Mouse (Mus musculus): Measurements from ENCODE around the gene Gpr171. TPM values are rescaled to one million over a fixed set of nuclear protein-coding genes. Genes with fewer than 3 reads are reported as not detected.
"Not testable (repeated sequence)": the region's sequence is repeated elsewhere in the genome, so short reads cannot be mapped to it uniquely, and the experiment has no call there.

The Gpr171 gene
- polyA plus RNA-seq, 1 experiment from 2014 or later, result 1.4 TPM

GRCm38 (mm10) chr3:59078585-59078984 lies 23.0 kb downstream of the Gpr171 start:
- 84% methylated on average over 11 of the region's 11 CpGs for WGBS
- Histone ChIP-seq H3K9ac (ENCODE audit: low read depth, low read length) (no peak overlapping the region), H3K9me3 (ENCODE audit: control insufficient read depth, low read length) (no peaks in the 10 kb centered on the region), H3K4me2 (replicated peaks; ENCODE audit: low read depth, low read length) (no peak overlapping the region), H3K4me3 (ENCODE audit: low read depth, low read length) (no peak overlapping the region), H3K27me3 (ENCODE audit: control insufficient read depth, insufficient read depth, low read length) (no peaks in the 10 kb centered on the region), H3K36me3 (ENCODE audit: control insufficient read depth, insufficient read depth, low read length) (no peaks in the 10 kb centered on the region), H3K27ac (ENCODE audit: low read depth, low read length) (no peak overlapping the region), H3K4me1 (replicated peaks; ENCODE audit: control insufficient read depth, insufficient read depth, low read length) (no peaks in the 10 kb centered on the region)
- no peak for DNase-seq (ENCODE audit: low spot score)
- ATAC-seq (ENCODE audit: low FRiP score), result no peak

DNA sequence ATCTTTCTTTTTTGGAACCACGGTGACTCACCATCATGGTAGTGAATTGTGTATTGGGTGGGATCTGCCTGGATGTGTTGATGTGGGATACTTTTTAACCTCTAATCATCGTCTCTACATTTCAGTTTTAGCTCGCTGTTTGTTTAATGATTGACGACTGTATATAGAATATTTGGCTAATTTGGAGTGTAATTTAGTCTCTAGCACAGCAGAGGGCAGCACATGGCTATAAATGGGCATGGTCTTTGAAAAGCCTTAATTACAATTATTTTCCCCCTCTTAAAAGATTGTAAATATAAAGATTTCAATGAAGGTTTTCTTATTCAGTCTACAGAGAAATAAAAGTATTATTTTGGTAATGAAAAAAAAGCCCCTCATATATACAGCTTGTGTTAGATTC lies 24.3 kb downstream of the Gpr171 start:
- Histone ChIP-seq H3K36me3 (ENCODE audit: control insufficient read depth, insufficient read depth, low read length) (no peaks in the 10 kb centered on the region), H3K4me3 (ENCODE audit: low read depth, low read length) (no peak overlapping the region), H3K4me1 (replicated peaks; ENCODE audit: control insufficient read depth, insufficient read depth, low read length) (no peaks in the 10 kb centered on the region), H3K9me3 (ENCODE audit: control insufficient read depth, low read length) (no peaks in the 10 kb centered on the region), H3K4me2 (replicated peaks; ENCODE audit: low read depth, low read length) (no peak overlapping the region), H3K9ac (ENCODE audit: low read depth, low read length) (no peak overlapping the region), H3K27me3 (ENCODE audit: control insufficient read depth, insufficient read depth, low read length) (no peaks in the 10 kb centered on the region), H3K27ac (ENCODE audit: low read depth, low read length) (no peak overlapping the region)
- ATAC-seq (ENCODE audit: low FRiP score) (no peak), DNase-seq (ENCODE audit: low spot score) (peak; percentile 15)
- 66% methylated on average over 4 of the region's 4 CpGs for WGBS

DNA sequence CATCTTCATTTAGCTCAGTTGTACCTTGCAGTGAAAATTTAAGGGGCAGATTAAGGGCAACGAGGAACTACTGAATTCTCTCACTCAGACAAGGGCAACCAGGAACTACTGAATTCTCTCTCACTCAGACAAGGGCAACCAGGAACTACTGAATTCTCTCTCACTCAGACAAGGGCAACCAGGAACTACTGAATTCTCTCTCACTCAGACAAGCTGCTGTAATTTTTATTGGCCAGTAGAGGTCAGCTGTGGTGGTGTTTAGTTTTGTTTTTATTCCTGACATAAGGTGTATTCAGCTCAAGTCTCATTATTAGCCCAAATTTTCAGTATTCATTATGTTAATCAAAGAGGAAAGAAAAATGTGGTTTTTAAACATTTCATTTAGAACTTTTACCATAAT lies 32.5 kb downstream of the Gpr171 start:
- not testable (repeated sequence) for H3K27me3 ChIP-seq (ENCODE audit: control insufficient read depth, insufficient read depth, low read length); H3K9me3 ChIP-seq (ENCODE audit: control insufficient read depth, low read length); H3K4me2 ChIP-seq (replicated peaks; ENCODE audit: low read depth, low read length); H3K27ac ChIP-seq (ENCODE audit: low read depth, low read length); ATAC-seq (ENCODE audit: low FRiP score); H3K4me3 ChIP-seq (ENCODE audit: low read depth, low read length); H3K4me1 ChIP-seq (replicated peaks; ENCODE audit: control insufficient read depth, insufficient read depth, low read length); H3K9ac ChIP-seq (ENCODE audit: low read depth, low read length); H3K36me3 ChIP-seq (ENCODE audit: control insufficient read depth, insufficient read depth, low read length); DNase-seq (ENCODE audit: low spot score)
- 79% methylated on average over 1 of the region's 1 CpGs for WGBS

DNA sequence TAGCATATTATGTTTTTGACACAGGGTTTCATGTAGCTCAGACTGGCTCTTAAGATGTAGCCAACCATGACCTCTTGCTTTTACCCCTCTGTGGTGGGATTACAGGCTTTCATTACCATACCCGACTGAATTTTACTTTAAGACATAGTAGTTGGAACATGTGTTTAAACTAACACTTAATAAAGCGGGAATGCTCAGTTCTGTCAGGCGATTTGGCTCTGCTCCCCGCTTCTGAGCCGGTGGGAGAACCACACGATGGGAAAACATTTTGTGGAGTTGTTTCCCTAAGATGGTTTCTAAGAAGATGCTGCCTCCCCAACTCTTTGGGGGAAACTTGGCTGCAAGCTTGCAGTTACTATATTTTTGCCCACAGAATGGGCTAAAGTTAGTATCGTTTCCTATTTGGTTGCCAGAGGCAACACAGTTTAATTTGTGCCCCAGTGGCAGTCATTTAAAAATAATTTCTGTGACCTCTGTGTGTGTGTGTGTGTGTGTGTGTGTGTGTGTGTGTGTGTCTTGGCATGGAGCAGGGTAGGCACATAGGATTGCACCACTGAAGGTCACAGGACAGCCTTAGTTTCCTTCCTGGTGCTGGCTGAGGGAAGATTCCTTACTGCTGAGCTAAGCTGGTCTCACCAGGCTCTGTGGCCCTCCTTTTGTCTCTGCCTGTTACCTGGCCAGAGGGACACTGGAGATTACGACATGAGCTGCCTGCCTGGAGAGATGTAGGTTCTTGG lies 34.9 kb downstream of the Gpr171 start:
- Histone ChIP-seq H3K4me2 (replicated peaks; ENCODE audit: low read depth, low read length) (no peak overlapping the region), H3K36me3 (ENCODE audit: control insufficient read depth, insufficient read depth, low read length) (no peaks in the 10 kb centered on the region), H3K27ac (ENCODE audit: low read depth, low read length) (no peak overlapping the region), H3K9me3 (ENCODE audit: control insufficient read depth, low read length) (no peaks in the 10 kb centered on the region), H3K4me3 (ENCODE audit: low read depth, low read length) (no peak overlapping the region), H3K27me3 (ENCODE audit: control insufficient read depth, insufficient read depth, low read length) (no peaks in the 10 kb centered on the region), H3K4me1 (replicated peaks; ENCODE audit: control insufficient read depth, insufficient read depth, low read length) (no peaks in the 10 kb centered on the region), H3K9ac (ENCODE audit: low read depth, low read length) (no peak overlapping the region)
- WGBS, result 83% methylated on average over 8 of the region's 8 CpGs
- ATAC-seq (ENCODE audit: low FRiP score), result no peak
- no peak for DNase-seq (ENCODE audit: low spot score)

GRCm38 (mm10) chr3:59065937-59066336 lies 35.7 kb downstream of the Gpr171 start:
- no peak overlapping the region for H3K27ac ChIP-seq (ENCODE audit: low read depth, low read length)
- 87% methylated on average over 3 of the region's 3 CpGs for WGBS
- no peaks in the 10 kb centered on the region for H3K9me3 ChIP-seq (ENCODE audit: control insufficient read depth, low read length)
- no peaks in the 10 kb centered on the region for H3K27me3 ChIP-seq (ENCODE audit: control insufficient read depth, insufficient read depth, low read length)
- DNase-seq (ENCODE audit: low spot score) (no peak), ATAC-seq (ENCODE audit: low FRiP score) (no peak)
- no peak overlapping the region for H3K4me3 ChIP-seq (ENCODE audit: low read depth, low read length)
- no peak overlapping the region for H3K9ac ChIP-seq (ENCODE audit: low read depth, low read length)
- H3K36me3 ChIP-seq (ENCODE audit: control insufficient read depth, insufficient read depth, low read length), result no peaks in the 10 kb centered on the region
- H3K4me2 ChIP-seq (replicated peaks; ENCODE audit: low read depth, low read length), result no peak overlapping the region
- H3K4me1 ChIP-seq (replicated peaks; ENCODE audit: control insufficient read depth, insufficient read depth, low read length), result no peaks in the 10 kb centered on the region

- no peak for ATAC-seq (ENCODE audit: low FRiP score)
- no peak for DNase-seq (ENCODE audit: low spot score)
- 91% methylated on average over 4 of the region's 4 CpGs for WGBS
- Histone ChIP-seq H3K4me3 (ENCODE audit: low read depth, low read length) (no peak overlapping the region), H3K4me2 (replicated peaks; ENCODE audit: low read depth, low read length) (no peak overlapping the region), H3K27me3 (ENCODE audit: control insufficient read depth, insufficient read depth, low read length) (no peaks in the 10 kb centered on the region), H3K9ac (ENCODE audit: low read depth, low read length) (no peak overlapping the region), H3K9me3 (ENCODE audit: control insufficient read depth, low read length) (no peaks in the 10 kb centered on the region), H3K27ac (ENCODE audit: low read depth, low read length) (no peak overlapping the region), H3K4me1 (replicated peaks; ENCODE audit: control insufficient read depth, insufficient read depth, low read length) (no peaks in the 10 kb centered on the region), H3K36me3 (ENCODE audit: control insufficient read depth, insufficient read depth, low read length) (no peaks in the 10 kb centered on the region)
Measured at GRCm38 (mm10) chr3:59063431-59063830, 38.2 kb downstream of the Gpr171 start.

GRCm38 (mm10) chr3:59062141-59062540 lies 39.5 kb downstream of the Gpr171 start:
- Histone ChIP-seq H3K27ac (ENCODE audit: low read depth, low read length) (no peak overlapping the region), H3K4me3 (ENCODE audit: low read depth, low read length) (no peak overlapping the region), H3K9ac (ENCODE audit: low read depth, low read length) (no peak overlapping the region), H3K36me3 (ENCODE audit: control insufficient read depth, insufficient read depth, low read length) (no peaks in the 10 kb centered on the region), H3K9me3 (ENCODE audit: control insufficient read depth, low read length) (no peaks in the 10 kb centered on the region), H3K4me2 (replicated peaks; ENCODE audit: low read depth, low read length) (no peak overlapping the region), H3K27me3 (ENCODE audit: control insufficient read depth, insufficient read depth, low read length) (no peaks in the 10 kb centered on the region), H3K4me1 (replicated peaks; ENCODE audit: control insufficient read depth, insufficient read depth, low read length) (no peaks in the 10 kb centered on the region)
- no peak for DNase-seq (ENCODE audit: low spot score)
- no peak for ATAC-seq (ENCODE audit: low FRiP score)
- 74% methylated on average over 5 of the region's 5 CpGs for WGBS

DNA sequence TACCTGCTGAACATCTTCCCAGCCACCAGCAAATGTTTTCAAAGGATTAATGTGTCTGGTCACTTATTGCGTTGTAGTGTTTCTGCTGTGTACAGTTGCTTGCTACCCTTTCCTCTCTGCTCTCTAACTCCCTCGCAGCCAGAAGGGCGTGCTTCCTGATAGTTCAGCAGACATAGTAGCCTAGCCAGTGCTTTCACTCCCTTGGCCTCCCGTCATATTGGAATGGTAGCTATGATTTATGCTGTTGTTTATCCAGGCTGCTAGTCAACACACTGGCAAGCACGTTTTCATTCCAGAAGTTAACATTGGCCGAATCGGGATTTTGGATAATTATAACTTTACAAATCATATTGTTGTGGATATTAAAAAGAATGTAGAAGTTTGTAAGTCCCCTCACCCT lies 41.5 kb downstream of the Gpr171 start:
- Histone ChIP-seq H3K27me3 (ENCODE audit: control insufficient read depth, insufficient read depth, low read length) (no peaks in the 10 kb centered on the region), H3K4me1 (replicated peaks; ENCODE audit: control insufficient read depth, insufficient read depth, low read length) (no peaks in the 10 kb centered on the region), H3K36me3 (ENCODE audit: control insufficient read depth, insufficient read depth, low read length) (no peaks in the 10 kb centered on the region), H3K4me2 (replicated peaks; ENCODE audit: low read depth, low read length) (no peak overlapping the region), H3K4me3 (ENCODE audit: low read depth, low read length) (no peak overlapping the region), H3K9ac (ENCODE audit: low read depth, low read length) (no peak overlapping the region), H3K27ac (ENCODE audit: low read depth, low read length) (no peak overlapping the region), H3K9me3 (ENCODE audit: control insufficient read depth, low read length) (no peaks in the 10 kb centered on the region)
- ATAC-seq (ENCODE audit: low FRiP score) (no peak), DNase-seq (ENCODE audit: low spot score) (no peak)
- 92% methylated on average over 7 of the region's 7 CpGs for WGBS

- Histone ChIP-seq H3K4me2 (replicated peaks; ENCODE audit: low read depth, low read length) (peak overlapping the region; percentile 25), H3K27ac (ENCODE audit: low read depth, low read length) (no peak overlapping the region), H3K9ac (ENCODE audit: low read depth, low read length) (no peak overlapping the region), H3K36me3 (ENCODE audit: control insufficient read depth, insufficient read depth, low read length) (no peaks in the 10 kb centered on the region), H3K27me3 (ENCODE audit: control insufficient read depth, insufficient read depth, low read length) (no peaks in the 10 kb centered on the region), H3K9me3 (ENCODE audit: control insufficient read depth, low read length) (no peaks in the 10 kb centered on the region), H3K4me3 (ENCODE audit: low read depth, low read length) (no peak overlapping the region), H3K4me1 (replicated peaks; ENCODE audit: control insufficient read depth, insufficient read depth, low read length) (no peaks in the 10 kb centered on the region)
- ATAC-seq (ENCODE audit: low FRiP score) (peak; percentile 88), DNase-seq (ENCODE audit: low spot score) (peak; percentile 87)
- 6% methylated on average over 7 of the region's 7 CpGs for WGBS
Measured at GRCm38 (mm10) chr3:59059022-59059541, 42.5 kb downstream of the Gpr171 start.
